Mouse (Mus musculus): ENCODE data around the gene B4galt2.

The B4galt2 gene

DNA sequence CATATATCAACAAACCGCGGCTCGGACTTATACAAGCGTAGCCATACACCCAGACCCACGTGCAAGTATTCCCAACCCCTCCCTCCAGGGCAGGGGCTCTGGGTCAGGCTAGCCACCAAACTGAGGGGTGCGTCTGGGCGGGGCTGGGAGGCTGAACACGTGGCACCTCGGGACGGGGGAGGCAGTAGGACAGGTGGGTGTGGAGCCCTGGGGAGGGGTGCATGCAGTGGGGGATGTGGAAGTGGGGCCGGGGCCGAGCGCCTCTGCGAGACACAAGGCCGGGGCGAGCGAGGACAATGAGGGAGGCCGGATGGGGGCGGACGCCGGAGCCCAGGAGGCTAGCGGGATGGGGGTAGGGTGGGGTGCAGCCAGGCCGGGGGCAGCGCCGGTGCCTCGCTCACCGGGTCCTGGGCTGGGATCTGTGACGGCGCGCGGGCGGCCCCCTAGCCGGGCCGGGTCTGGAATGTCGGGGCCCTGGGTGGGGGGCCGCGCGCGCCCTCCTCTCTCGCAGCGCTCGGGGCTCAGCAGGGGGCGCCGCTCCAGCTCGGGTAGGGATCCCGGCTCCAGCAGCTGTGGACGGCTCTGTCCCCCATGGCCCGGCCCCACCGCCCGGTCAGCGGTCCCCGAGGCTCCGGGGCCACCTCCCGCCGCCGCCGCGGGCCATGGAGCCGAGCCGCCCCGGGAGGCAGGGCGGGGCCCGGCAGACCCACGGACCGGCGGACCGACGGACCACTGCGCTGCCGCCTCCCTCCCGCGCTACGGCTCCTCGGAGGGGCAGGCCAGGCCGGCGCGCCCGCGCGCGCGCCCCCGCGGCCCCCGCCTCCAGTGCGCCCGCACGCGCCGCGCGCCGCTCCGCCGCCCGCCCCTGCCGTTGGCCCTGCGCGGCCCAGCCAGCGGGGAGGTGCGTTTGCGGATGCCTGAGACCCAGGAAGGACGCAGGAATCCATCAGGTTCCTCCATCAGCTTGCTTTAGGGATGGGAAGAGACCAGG lies at the start of gene B4galt2:
TSS of gene B4galt2 (minus strand) at position 787 of the 991 bp plus-strand sequence.
- DNase-seq: peak; percentile 75 to 82

DNA sequence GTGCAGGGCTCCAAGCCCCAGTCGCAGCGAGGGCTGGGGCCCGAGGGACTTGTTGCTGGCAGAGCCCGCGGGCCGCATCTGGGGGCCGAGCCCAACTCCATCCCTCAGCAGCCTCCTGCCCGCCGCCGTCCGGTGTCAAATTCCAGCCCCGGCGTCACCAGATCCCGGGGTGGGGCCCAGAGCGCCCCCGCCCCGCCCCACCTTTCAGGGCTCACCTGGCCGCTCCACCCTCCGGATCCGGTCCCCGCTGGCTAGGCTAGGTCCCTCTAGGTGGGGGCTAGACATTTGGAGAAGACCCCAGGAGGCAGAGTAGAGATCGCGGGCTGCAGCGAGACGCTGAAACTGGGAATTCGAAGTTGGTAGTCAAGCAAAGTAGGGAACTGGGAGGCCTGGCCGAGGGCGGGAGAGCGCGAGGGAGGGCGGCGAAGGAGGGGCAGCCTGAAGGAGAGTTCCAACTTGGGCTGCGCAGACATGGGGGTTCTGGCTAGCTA lies 46.1 kb upstream of the B4galt2 start, which contains the start of gene Artn:
TSS of gene Artn (minus strand) at position 373 of the 491 bp plus-strand sequence.
- peak; percentile 74 to 84 for DNase-seq

DNA sequence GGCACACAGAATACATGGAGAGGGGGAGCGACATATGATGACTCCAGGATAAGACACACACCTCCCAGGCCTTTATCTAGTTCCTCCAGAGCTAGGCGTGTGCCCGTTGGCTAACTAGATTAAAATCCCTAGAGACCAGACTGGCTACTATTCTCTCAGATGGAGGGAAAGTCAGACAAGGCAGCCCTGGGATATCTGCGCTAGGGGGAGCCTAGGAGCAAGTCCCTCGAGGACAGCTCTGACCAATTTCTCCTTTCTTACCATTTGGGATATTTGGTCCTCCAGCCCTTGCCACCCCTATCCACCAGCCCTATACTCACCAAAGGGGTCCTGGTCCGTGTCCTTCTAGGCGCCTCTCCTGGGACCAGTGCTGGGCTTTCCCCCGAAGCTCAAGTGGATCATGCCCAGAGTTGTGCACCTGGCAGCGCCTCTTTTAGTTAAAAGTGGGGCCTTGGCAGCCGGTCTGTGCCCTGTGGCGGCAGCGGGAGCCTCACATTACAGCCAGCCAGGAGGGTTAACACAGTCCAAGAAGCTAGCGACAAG lies 45.5 kb upstream of the B4galt2 start:
- peak; percentile 79 to 84 for DNase-seq

DNA sequence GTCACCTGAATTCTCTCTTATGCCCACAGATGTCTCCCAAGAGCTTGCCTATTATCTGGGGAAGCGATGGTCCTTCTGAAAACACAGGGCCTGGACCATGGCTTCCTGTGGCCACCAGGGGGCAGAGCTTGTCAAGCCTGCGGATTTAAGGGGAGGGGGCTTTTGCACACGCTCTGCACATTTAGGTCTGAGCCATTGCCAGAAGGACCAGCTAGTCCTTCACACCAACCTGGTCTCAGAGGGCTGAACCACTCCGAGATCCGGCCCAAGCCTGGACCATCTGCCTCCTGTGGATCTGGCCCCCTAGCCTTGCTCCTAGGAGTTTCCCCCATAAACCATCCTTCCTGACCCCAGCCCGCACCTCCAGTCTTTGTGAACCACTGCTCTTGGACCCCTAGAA lies 44.9 kb upstream of the B4galt2 start:
- peak; percentile 66 to 71 for DNase-seq

DNA sequence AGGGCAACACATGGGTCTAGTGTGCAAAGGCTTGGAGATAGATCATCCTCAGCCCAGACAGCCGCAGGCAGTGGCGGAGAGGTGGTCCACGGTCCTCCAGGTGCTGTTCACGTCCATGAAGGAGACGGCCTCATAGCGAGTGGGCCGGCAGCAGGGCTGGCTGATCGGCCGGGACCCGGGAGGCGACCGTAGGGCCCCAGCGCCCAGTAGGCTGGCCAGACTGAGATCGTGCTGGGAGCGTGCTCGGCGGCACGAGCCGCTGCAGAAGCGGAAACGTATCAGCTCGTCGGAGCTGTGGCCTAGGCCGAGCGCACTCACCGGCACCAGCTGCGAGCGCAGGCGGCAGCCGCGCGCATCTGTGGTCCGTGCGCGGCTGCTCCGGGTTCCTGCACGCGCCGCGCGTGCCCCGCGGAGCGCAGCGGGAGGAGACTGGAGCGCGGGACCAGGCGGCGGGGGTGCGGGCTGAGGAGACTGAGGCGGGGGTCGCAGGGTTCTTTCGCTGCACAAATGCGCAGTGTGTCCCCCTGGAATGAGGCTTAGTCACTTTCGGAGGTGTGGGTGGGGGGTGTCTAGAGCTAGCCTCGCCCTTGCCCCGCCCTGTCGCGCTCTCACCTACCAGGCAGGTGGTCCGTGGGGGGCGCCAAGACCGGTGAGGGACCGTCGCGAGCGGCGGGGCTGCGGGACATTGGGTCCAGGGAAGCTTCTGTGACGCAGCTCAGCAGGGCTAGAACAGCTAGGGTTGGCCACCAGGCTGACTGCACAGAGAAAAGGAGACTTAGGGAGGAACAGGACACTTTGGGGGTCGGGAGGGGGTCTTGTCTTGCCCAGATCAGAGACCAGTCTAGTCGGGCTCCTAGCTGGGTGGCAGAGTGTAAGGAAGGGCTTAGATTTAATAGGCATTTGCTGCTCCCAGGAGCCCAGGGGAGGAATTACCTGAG lies 43.5 kb upstream of the B4galt2 start:
- peak; percentile 63 to 77 for DNase-seq

DNA sequence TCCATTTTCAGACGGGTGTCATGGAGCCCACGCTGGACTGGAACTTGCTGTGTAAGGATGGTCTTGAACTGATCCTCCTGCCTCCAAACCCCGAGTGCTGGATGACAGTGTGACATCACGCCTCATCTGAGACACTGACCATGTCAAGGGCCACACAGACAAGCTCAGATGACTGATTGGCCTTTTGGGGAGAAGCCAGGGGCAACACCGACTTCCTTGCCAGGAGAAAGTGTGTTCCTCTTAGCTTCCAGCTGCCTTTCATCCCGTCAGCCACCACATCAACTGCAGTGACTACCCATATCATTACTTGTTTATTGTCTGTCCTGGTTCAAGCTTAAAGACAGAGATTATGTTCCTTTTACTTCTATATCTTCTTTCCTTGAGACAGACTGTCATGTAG lies 41.6 kb upstream of the B4galt2 start:
- DNase-seq: no peak

DNA sequence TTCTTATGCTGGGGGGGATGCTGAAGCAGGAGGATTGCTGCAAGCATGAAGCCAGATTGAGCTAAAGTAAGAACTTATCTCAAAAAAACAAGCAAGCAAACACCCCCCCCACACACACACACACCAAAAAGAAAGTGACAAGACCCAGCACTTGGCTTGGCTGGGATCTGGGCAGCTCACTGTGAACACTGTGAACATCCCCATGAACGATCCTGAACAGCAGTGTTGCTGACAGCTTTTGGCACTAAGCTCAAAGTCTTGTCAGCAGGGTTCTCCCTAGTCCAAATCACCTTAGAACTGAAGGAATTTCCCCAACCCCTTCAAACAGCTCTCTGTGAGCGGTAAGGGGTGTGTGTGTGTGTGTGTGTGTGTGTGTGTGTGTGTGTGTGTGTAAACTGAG lies 40.2 kb upstream of the B4galt2 start:
- no peak for DNase-seq

DNA sequence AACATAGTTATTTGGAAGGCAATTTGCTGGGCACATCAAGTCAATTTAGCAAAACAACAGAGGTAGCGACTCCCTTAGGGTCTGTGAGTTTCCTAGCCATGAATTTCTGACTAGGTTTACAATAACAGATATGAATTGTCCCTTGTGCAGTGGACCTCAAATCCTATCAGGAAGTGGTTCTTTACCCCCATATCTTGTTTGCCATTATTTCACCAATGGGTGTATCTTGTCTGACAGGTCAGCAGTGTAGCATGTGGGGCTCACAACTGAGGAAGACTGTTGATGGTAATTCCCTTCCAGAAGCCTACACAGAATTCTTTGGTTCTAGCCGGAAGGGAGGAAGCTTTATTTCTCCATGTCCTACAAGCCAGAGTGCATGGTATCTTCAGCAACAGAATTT lies 38.1 kb upstream of the B4galt2 start:
- no peak for DNase-seq

DNA sequence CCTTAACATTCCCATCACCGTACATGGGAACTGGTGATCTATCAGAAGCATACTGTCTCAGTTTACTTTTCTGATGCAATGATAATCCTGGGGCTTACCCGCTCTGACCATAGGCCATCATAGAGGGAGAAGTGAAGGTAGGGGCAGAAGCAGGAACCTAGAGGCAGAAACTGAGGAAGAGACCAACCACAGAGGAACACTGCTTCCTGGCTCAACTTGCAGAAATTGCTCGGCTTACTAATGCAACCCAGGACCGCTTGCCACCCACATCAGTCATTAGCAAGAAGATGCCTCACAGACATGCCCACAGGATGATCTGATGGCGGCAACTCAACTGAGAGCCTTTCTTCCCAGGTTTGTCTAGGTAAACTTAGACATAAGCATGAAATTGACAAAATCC lies 35.5 kb upstream of the B4galt2 start:
- no peak for DNase-seq

DNA sequence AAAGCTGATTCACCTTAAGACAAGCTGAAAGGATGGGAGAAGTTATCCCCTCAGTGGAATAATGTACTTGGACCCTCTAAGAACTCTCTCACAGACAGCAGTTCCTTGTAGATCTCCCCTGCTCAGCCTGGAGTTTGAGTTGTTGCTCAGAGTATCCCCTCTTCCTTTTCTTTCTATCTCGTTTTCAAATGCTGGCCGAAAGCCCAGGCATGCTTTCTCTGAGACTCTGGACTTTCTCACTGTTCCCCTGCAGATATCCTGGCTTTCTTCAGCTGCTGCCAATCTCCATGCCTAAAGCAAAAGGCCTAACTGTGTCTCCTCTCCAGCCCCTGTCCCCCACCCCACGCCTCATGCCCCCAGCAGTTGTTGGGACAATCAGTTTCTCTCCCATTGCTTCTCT lies 35.0 kb upstream of the B4galt2 start:
- peak; percentile 25 to 42 for DNase-seq

DNA sequence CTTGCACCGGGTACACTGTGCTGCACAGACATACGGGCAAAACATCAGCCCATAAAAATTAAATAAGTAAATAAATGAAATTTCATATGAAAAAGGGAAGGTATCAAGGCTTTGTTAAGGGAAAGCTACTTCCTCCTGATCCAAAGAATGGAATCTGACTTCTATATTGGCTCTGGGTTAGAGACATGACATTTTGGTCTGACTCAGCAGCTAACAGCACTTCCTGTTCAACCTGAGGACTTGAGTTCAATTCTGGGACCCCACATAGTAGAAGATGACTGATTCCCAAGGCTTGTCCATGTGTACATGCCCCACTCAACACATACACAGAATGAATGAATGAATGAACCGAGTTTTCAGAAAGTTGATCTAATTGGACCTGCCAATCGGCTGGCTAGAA lies 34.6 kb upstream of the B4galt2 start:
- DNase-seq: no peak

DNA sequence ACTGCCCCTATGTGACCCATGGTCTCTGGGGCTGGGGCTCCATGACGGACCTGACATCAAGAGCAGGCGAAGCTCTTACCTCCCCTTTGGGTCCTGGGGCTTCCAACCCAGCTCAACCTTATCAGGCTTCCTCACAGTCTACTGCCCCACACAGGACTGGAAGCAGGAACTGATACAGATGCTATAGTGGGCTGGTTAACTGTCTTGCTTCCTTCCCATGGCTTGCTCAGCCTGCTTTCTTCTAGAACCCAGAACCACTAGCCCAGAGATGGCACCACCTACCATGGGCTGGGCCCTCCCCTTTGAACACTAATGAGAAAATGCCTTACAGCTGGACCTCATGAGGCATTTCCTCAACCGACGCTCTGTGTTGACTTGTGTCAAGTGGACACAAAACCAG lies 34.1 kb upstream of the B4galt2 start:
- no peak for DNase-seq

DNA sequence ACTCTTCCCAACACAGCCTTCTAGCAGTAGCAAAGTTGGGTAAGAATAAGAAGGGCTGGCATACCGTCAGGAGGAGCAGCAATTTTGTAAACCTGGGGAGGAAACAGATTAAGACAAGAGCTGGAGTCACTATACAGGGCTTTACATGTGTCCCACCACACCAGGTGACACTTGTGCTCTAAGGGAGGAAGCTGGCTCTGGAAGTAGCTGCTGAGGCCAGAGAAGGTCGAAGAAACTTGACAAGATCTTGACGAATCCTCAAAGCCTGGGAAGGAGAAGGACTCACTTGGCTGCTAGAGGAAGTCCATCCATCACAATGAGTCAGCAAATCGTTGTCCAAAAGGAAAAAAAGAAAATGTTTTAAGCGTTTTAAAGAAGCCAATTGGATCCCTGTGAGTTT lies 33.1 kb upstream of the B4galt2 start:
- DNase-seq: no peak

DNA sequence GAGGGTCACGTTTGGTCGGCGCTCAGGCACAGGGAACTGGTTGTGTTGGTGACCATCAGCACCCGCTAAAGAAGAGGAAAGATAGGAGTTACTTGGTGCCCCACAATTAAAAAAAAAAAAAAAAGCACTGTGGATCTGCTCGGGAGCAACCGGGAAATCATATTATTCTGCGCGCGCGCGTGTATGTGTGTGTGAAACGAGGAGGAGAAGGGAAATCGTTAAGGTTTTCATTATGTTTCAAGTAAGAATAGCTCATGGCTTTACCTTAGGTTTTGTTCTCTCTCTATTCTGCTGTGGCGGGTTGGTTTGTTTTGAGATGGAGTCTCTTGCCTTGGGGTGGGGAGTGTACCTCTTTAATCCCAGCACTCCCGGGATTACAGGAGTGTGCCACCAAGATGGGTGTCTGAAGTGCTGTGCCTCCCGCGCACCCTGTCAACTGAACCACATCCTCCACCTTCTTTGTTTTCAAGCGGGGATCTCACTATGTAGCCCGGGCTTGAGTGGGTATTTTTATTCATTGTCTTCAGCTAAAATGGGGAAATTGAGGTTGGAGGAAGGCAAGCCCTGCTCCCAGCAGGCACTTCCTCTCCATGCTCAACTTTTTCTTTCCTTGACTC lies 32.3 kb upstream of the B4galt2 start:
- peak; percentile 22 to 34 for DNase-seq

DNA sequence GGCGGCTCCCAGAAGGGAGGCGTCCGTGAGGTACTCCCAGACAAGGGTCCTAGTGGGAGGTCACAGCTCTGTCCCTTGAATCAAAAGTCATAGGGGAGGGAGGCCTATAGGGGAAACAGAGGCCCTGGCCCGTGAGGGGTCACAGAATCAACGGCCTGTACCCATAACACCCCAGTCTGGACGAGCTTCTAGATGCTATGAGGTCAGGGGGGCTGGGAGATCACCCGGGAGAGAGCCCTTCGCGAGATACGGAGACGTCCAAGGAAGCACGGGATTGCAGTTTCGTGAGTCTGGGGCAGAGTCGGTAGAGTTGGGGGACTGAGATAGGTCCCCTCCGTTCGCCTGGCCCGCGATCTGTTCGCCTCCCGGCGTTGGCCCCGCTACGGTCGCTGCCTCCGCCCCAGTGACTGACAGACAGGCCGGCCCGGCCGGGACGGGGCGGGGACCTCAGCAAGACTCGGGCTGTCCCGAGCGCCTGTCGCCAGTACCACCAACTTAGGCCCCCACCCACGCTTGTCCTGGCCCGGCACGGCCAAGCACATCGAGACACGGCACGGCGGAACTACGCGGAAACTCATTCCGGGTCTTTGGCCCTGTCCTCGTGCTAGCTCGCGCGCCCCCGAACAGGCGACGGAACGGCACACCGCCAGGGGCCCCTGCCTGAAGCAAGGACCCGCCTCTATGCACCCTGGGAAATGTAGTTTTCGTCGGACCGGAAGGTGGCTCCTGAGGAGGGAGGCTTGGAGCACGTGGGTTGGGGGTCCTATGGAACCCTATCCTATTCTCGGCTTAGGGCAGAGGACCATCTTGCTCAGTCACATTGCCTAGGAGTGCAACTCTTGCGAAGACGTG lies 31.5 kb upstream of the B4galt2 start, which contains the start of gene Ipo13:
TSS of gene Ipo13 (minus strand) at position 409 of the 852 bp plus-strand sequence.
- DNase-seq: peak; percentile 95

DNA sequence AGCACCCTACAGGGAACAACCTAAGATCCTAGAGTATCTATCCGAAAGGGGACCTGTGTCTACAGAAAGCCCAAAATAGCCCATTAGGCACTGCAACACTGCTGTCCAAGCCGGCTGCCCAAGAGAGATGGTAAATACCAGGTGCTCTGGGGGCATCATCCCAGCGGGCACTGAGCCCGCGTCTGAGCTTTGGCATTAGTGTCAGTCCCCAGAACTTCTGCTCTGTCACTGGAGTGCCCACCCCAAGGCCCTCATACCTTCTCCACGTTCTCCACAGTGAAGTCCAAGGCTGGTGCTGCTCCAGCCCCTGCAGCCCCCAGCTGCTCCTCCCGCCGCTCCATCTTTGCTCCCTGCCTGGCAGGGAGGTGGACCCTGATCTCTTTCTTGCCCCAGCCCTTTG lies 30.7 kb upstream of the B4galt2 start:
- peak; percentile 13 to 19 for DNase-seq

DNA sequence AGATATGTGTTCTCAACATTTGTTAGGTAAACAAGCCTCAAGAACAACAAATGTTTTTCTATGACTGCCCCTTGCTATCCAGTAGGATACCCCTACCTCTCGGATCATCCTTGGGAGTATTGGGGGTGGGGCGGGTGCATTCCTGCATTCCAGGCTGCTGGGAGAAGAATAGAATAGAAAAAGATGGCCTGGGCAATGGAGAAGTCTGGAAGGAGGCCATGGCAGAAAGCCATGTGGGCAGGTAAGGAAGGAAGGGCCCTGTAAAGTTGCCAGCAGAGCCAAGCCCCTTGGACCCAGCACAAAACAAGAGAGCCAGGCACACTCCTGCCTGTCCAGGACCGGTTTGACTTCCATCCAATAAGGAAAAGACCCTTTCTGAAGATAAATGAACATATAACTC lies 30.1 kb upstream of the B4galt2 start:
- peak; percentile 31 to 50 for DNase-seq

DNA sequence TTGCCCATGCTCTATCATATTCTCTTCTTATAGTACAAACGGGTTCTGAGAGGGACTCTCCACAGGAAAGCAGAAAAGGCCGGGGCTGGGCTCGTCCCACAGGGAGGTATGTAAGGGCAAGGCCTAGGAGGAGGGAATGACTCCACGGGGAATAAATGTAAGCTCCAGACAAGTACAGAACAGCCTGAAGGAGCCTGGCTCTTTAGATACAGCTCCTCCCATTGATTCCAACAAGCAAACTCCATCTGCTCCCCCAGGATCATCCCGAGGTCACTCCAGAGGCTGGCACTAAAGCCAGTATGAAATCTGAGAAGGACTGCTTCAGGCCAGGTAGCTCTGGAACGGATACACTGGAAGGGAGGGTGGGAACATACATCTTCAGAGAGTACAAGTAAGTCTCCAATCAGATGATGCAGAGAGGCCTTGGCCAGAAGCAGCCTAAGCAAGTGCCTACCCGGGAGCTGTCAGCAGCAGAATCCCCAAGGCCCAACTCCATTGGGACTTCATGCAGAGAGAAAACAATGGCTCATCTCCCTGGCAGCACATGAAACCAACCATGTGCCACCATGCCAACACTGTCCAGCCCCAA lies 29.5 kb upstream of the B4galt2 start:
- no peak for DNase-seq

DNA sequence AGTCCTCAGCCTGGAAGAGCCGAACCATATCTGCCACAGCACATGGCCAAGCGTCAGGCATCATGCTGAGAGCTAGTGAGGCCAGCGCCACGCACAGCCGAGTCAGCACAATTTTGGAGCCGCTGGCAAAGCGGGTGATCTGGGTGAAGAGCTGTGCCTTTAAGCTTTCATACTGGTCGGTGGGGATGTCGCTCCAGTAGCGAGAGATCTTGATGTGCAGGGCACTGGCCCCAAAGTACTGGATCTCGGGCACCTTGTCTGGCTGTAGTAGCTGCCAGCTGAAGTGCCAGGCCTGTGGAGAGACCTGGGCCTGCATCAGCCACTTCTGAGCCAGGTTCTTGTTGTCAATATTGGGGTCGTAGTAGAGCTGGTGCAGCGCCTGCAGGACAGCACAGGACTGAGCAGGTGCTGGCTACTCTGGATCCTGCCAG lies 28.9 kb upstream of the B4galt2 start:
- no peak for DNase-seq

DNA sequence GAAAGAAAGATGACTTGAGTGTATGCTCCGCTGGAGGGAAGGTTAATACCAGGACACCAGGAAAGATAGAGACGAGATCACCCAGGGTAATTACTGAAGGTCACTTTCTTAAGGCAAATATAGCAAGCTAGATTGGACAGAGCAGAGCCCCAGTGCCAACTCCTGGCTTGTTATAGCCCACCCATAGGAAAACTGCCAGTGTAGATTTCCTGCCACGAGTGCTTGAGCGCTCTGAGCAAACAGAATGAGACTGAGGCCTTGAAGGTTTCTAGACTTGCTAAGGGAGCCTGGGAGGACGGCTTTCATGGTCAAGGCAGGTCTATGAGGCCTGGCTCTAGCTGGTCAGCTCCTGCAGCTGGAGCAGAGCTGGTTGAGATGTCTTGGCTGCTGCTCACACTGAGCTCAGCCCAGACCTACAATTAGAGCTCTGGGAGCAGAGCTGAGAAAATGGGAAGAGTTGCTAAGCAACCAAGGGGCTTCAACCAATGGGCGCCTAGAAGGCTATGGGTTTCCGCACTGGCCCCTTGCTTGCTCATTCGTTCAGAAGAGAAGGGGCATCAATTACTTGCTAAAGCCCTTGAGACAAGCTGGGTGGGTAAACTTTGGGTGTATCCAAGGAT lies 25.7 kb upstream of the B4galt2 start:
- no peak for DNase-seq

Data from kidney, postnatal 4 days (tissue).